Mouse (Mus musculus): Measurements from ENCODE around the gene Dnajc5g. TPM values are rescaled to one million over a fixed set of nuclear protein-coding genes. Genes with fewer than 3 reads are reported as not detected.
A peak's percentile ranks its signal among the peaks of the same experiment; 100 is the strongest.

Dnajc5g gene
- polyA plus RNA-seq, 1 experiment from 2014 or later = not detected

DNA sequence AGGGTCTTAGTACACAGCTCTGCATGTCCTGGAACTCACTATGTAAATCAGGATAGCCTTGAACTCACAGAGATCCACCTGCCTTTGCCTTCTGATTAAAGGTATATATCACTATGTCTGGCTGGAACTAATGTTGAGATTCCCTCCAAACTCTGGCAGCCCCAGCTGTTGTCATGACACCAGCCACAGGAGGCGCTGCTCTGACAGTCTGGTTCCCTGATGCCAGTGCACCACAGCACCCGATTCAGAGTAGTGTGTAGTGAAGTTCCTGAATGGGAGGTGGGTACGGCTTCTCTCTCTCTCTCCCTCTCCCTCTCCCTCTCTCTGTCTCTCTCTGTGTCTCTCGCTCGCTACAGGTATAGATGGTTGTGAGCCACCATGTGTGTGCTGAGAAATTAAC is 23.7 kb upstream of the Dnajc5g start:
- Histone ChIP-seq H3K4me1 (ENCODE audit: control insufficient read depth, insufficient read depth, low read length) (peaks cover 2% of the 10 kb centered on the region), H3K27ac (ENCODE audit: low read length) (no peak overlapping the region), H3K27me3 (ENCODE audit: control insufficient read depth, insufficient read depth, low read depth, low read length) (no peaks in the 10 kb centered on the region), H3K4me2 (ENCODE audit: low read length) (no peak overlapping the region), H3K9me3 (replicated peaks; ENCODE audit: control insufficient read depth, low read length, poor library complexity, severe bottlenecking) (no peaks in the 10 kb centered on the region), H3K36me3 (ENCODE audit: control insufficient read depth, insufficient read depth, low read length) (no peaks in the 10 kb centered on the region), H3K4me3 (ENCODE audit: low read depth, low read length) (no peak overlapping the region), H3K9ac (ENCODE audit: low read depth, low read length) (no peak overlapping the region)
- ATAC-seq = 0 out of 2 replicates have a peak, but pooled peaks have one; percentile 22
- 11% methylated on average over 5 of the region's 5 CpGs for WGBS

DNA sequence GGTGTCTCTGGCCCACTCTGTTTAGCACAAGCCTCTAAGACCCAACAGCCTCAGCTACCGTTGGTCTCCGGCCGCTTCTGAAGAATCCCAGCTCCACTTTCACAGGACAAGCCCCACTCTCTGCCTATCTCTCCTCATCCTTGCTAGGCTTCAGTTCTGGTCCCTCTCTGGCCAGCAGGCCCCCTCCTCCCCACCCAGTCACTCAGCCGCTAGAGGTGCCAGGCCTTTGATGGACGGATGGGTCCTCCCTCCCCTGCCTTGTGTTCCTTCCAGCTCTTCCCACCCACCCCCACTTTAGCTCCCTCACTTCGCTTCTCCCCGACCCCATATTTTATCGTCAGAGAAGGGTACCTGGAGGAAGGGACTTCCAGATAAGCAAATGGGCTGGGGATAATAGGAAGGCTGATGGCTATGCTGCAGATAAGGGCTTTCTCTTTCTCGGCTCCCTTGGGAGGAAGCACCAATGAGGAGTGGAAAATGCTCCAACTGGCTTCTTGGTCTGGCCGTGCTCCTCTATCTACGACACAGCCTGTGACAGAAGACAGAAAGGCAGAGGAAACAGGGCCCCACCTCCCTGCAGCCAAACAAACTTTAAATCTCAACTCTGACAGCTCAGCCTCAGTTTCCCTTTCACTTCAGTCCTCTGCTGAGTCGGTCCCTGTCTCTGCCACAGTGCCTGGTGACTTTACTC is 23.0 kb upstream of the Dnajc5g start:
- 35% methylated on average over 12 of the region's 12 CpGs for WGBS
- Histone ChIP-seq H3K4me2 (ENCODE audit: low read length) (no peak overlapping the region), H3K9ac (ENCODE audit: low read depth, low read length) (no peak overlapping the region), H3K27me3 (ENCODE audit: control insufficient read depth, insufficient read depth, low read depth, low read length) (no peaks in the 10 kb centered on the region), H3K4me3 (ENCODE audit: low read depth, low read length) (no peak overlapping the region), H3K36me3 (ENCODE audit: control insufficient read depth, insufficient read depth, low read length) (no peaks in the 10 kb centered on the region), H3K4me1 (ENCODE audit: control insufficient read depth, insufficient read depth, low read length) (peaks cover 2% of the 10 kb centered on the region), H3K9me3 (replicated peaks; ENCODE audit: control insufficient read depth, low read length, poor library complexity, severe bottlenecking) (no peaks in the 10 kb centered on the region), H3K27ac (ENCODE audit: low read length) (peak overlapping the region; percentile 18; the same call in 1 of the 2 replicates)
- ATAC-seq = 0 out of 2 replicates have a peak, but pooled peaks have one; percentile 16

DNA sequence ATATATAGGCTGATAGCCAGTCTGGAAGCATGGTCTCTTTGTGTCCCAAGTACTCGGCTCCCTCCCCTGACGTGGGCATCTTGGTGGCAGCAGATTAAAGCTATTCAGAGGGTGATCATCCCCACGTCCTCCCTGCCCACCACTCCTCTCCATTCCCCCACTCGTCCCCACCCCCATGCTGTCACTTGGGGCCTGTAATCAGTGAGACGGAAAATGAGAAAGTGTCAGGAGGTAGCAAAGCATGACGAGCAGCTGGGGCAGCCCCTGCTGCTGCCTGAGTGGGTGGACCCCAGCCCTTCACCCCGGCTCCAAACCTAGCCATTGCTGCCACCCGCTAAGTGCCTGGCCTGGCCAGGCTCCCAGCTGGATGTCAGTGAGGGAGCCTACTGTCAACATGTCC is 22.1 kb upstream of the Dnajc5g start:
- no peaks in the 10 kb centered on the region for H3K36me3 ChIP-seq (ENCODE audit: control insufficient read depth, insufficient read depth, low read length)
- no peak overlapping the region for H3K4me3 ChIP-seq (ENCODE audit: low read depth, low read length)
- H3K27ac ChIP-seq (ENCODE audit: low read length) = no peak overlapping the region
- peak; percentile 37; the same call in 1 of the 2 replicates for ATAC-seq
- peaks cover 2% of the 10 kb centered on the region for H3K4me1 ChIP-seq (ENCODE audit: control insufficient read depth, insufficient read depth, low read length)
- no peak overlapping the region for H3K4me2 ChIP-seq (ENCODE audit: low read length)
- H3K9me3 ChIP-seq (replicated peaks; ENCODE audit: control insufficient read depth, low read length, poor library complexity, severe bottlenecking) = no peaks in the 10 kb centered on the region
- 6% methylated on average over 7 of the region's 8 CpGs for WGBS
- no peak overlapping the region for H3K9ac ChIP-seq (ENCODE audit: low read depth, low read length)
- H3K27me3 ChIP-seq (ENCODE audit: control insufficient read depth, insufficient read depth, low read depth, low read length) = no peaks in the 10 kb centered on the region; the same call in 1 of the 2 replicates

DNA sequence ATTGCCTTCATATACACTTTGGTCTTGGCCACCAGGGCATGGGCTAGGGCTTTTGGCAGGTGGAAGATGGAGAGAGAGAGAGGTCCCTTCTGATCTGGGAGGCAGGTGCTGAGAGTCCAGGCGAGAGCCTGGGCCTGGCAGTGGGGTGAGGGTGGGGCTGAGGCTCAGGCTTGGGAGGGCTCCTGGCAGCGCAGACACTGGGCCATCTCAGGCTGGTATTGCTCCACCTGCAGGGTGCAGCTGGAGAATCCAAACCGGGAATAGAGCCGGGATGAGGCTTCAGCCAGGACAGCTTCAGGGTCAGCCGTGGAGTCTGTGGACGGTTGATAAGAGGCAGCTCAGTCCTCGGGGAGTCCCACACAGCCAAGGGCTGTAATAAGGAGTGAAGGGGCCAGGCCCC is 19.5 kb upstream of the Dnajc5g start:
- Histone ChIP-seq H3K36me3 (ENCODE audit: control insufficient read depth, insufficient read depth, low read length) (no peaks in the 10 kb centered on the region), H3K4me1 (ENCODE audit: control insufficient read depth, insufficient read depth, low read length) (peaks cover 2% of the 10 kb centered on the region), H3K27ac (ENCODE audit: low read length) (no peak overlapping the region), H3K9ac (ENCODE audit: low read depth, low read length) (0 out of 2 replicates have a peak overlapping the region, but pooled peaks have one; percentile 10), H3K4me3 (ENCODE audit: low read depth, low read length) (no peak overlapping the region), H3K27me3 (ENCODE audit: control insufficient read depth, insufficient read depth, low read depth, low read length) (peaks cover 17% of the 10 kb centered on the region), H3K9me3 (replicated peaks; ENCODE audit: control insufficient read depth, low read length, poor library complexity, severe bottlenecking) (no peaks in the 10 kb centered on the region), H3K4me2 (ENCODE audit: low read length) (no peak overlapping the region)
- ATAC-seq = no peak
- 19% methylated on average over 7 of the region's 7 CpGs for WGBS

DNA sequence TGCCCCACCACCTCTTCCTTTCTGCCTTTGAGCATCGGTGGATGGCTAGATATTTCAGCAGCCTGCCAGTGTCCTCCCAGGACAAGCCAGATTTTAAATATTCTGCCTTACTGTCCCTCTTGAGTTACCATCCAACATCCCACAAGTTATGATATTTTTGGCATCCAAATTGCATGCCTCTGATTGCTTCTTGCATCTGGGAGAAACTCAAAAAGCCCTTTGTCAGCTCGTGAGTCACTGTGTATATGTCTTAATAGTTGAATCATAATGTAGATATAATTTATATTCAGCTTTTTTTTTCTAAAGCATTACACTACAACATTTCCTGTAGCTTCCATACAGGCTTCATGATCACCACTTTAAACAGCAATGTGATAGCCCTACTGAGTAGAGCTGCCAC is 19.0 kb upstream of the Dnajc5g start:
- Histone ChIP-seq H3K27me3 (ENCODE audit: control insufficient read depth, insufficient read depth, low read depth, low read length) (peaks cover 21% of the 10 kb centered on the region), H3K4me2 (ENCODE audit: low read length) (no peak overlapping the region), H3K4me3 (ENCODE audit: low read depth, low read length) (no peak overlapping the region), H3K9ac (ENCODE audit: low read depth, low read length) (no peak overlapping the region), H3K9me3 (replicated peaks; ENCODE audit: control insufficient read depth, low read length, poor library complexity, severe bottlenecking) (no peaks in the 10 kb centered on the region), H3K27ac (ENCODE audit: low read length) (no peak overlapping the region), H3K36me3 (ENCODE audit: control insufficient read depth, insufficient read depth, low read length) (no peaks in the 10 kb centered on the region), H3K4me1 (ENCODE audit: control insufficient read depth, insufficient read depth, low read length) (peaks cover 2% of the 10 kb centered on the region)
- 78% methylated on average over 2 of the region's 2 CpGs for WGBS
- ATAC-seq = no peak

DNA sequence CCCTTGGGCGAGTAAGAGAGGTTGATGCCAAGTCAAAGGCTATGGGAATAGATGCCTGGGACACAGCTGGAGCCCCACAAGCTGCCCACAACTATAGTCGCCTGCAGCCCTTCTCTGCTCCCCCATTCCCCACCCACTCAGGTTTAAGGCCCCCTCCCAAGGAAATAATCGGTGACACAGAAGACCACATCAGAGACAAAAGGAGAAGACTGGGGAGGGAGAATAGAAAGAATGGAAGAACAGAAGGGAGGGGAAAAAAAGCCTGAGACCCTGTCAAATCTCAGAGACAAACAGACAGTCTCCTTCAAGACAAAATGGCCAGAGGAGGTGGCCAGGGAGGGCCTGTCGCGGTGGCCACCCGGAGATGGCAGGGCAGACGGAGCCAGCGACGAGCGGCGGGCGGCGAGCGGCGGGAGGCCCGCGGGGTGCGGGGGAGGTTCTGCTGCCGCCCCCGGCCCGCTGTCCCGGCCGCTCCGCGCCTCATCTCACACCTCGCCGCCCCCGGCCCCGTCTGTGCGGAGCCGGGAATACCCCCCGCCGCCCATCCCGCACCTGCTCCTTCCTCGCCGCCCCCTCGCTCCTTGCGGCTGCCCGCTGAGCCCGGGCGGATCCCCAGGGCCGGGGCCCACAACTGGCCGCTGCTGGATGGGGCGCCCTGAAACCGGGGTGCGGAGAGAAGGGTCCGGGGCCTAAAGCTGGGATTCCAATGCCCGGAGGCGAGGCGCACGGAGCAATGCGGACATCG is 13.7 kb upstream of the Dnajc5g start:
- WGBS = 2% methylated on average over 51 of the region's 53 CpGs
- Histone ChIP-seq H3K27me3 (ENCODE audit: control insufficient read depth, insufficient read depth, low read depth, low read length) (peaks cover 58% of the 10 kb centered on the region), H3K27ac (ENCODE audit: low read length) (no peak overlapping the region), H3K9me3 (replicated peaks; ENCODE audit: control insufficient read depth, low read length, poor library complexity, severe bottlenecking) (no peaks in the 10 kb centered on the region), H3K36me3 (ENCODE audit: control insufficient read depth, insufficient read depth, low read length) (no peaks in the 10 kb centered on the region), H3K4me2 (ENCODE audit: low read length) (peak overlapping the region; percentile 60), H3K4me1 (ENCODE audit: control insufficient read depth, insufficient read depth, low read length) (peaks cover 29% of the 10 kb centered on the region), H3K9ac (ENCODE audit: low read depth, low read length) (peak overlapping the region; percentile 70), H3K4me3 (ENCODE audit: low read depth, low read length) (peak overlapping the region; percentile 43)
- no peak for ATAC-seq

DNA sequence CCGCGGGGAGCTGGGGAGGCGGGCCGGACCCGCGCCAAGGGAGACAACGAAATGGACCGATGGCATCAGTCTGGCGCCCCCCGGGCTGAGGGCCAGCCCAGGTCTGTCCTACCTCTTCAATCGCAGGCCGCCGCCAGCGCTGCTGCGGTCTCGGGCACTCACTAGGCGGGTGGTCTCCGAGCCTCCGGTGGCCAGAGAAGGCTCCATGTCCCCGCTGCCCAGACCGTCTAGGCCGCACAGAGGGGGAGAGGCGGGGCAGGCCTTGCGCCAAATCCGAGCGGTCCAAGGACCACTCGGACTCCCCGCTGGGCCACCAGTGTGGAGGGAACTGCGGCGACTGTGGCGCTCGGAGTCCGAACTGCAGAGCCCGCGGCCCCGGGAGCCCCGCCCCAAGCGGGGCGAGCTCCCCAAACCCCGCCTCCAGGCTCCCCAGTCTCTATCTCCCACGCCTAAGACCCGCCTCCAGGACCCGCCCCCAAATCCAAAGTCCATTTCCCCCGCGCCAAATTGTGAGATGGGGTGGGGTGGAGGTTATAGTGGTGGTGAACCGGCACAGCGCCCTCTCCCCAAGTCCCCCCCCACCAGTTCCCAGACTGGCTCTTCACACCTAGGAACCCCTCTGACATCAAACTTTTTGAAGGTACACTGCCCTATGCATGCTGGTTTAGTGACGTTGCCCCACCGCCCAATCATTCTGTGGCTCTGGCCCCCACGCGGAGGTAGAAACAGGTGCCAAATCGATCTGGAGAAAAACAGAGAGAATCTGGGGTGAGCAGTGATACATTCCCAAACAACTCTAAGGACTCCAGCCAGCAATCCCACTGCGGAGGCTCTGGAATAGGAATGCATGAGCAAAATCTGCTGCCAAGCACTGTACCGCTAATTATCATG is 12.7 kb upstream of the Dnajc5g start:
- Histone ChIP-seq H3K4me2 (ENCODE audit: low read length) (peak overlapping the region; percentile 60), H3K9ac (ENCODE audit: low read depth, low read length) (peak overlapping the region; percentile 70), H3K9me3 (replicated peaks; ENCODE audit: control insufficient read depth, low read length, poor library complexity, severe bottlenecking) (no peaks in the 10 kb centered on the region), H3K27me3 (ENCODE audit: control insufficient read depth, insufficient read depth, low read depth, low read length) (peaks cover 61% of the 10 kb centered on the region), H3K4me1 (ENCODE audit: control insufficient read depth, insufficient read depth, low read length) (peaks cover 29% of the 10 kb centered on the region), H3K4me3 (ENCODE audit: low read depth, low read length) (peak overlapping the region; percentile 43), H3K36me3 (ENCODE audit: control insufficient read depth, insufficient read depth, low read length) (no peaks in the 10 kb centered on the region), H3K27ac (ENCODE audit: low read length) (no peak overlapping the region)
- peak; percentile 50; the same call in 1 of the 2 replicates for ATAC-seq
- under 1% methylated on average over 54 of the region's 54 CpGs for WGBS

DNA sequence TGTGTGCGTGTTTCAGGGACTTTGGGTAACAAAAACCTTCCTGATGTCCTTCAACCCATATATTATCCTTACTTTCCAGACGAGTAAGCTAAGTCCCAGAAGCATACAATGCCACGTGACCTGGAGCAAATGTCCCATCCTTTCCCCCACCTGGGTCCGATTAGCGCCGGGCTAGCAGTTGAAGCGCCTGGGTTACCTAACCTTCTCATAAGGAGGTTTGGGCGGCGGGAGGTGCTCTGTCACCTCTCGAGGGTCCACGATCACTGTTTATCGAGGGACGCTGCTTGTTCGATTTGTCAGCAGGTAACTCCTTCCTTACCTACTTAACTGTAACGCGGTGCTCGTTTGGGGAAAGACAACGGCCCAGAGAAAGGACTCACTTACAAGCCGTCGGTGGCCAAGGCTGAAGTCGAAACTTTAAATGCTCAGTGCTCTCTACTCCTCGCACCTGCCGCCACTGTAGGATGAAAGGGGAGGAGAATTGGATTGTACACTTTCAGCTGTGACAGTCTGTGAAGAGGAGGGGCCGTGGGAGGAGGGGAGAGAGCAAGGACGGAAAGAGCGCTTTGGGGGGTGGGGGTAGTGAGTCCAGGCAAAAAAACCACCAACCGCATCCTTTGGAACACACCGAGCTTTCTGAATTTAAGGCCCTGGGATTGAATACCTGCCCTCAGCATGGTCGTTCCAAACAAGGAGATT is 11.8 kb upstream of the Dnajc5g start:
- no peaks in the 10 kb centered on the region for H3K9me3 ChIP-seq (replicated peaks; ENCODE audit: control insufficient read depth, low read length, poor library complexity, severe bottlenecking)
- WGBS = 2% methylated on average over 29 of the region's 29 CpGs
- H3K27ac ChIP-seq (ENCODE audit: low read length) = no peak overlapping the region
- no peak overlapping the region for H3K9ac ChIP-seq (ENCODE audit: low read depth, low read length)
- peak overlapping the region; percentile 60 for H3K4me2 ChIP-seq (ENCODE audit: low read length)
- peak overlapping the region; percentile 26; the same call in 1 of the 2 replicates for H3K4me3 ChIP-seq (ENCODE audit: low read depth, low read length)
- H3K27me3 ChIP-seq (ENCODE audit: control insufficient read depth, insufficient read depth, low read depth, low read length) = peaks cover 61% of the 10 kb centered on the region
- H3K36me3 ChIP-seq (ENCODE audit: control insufficient read depth, insufficient read depth, low read length) = no peaks in the 10 kb centered on the region
- peaks cover 29% of the 10 kb centered on the region for H3K4me1 ChIP-seq (ENCODE audit: control insufficient read depth, insufficient read depth, low read length)
- no peak for ATAC-seq
